Mouse (Mus musculus) left cerebral cortex, adult 18-20 months (tissue): ENCODE measurements around the gene Top2b. TPM values are rescaled to one million over a fixed set of nuclear protein-coding genes. Genes with fewer than 3 reads are reported as not detected.

Experiments used
- DNase-seq, 2 experiments: peaks; one replicate each; pipeline ENCODE4 v3.0.0; 2021 to 2022; ENCODE audit warnings: low spot score in 2 of 2, mixed read lengths in 1 of 2
- total RNA-seq, 2 experiments: library from RNA; stranded (reverse); gene quantifications; 2 replicates each; pipeline ENCODE4 v1.2.3; 2021

Gene Top2b
- total RNA-seq, 2 experiments from 2014 or later = 87.8 to 92.1 TPM

DNA sequence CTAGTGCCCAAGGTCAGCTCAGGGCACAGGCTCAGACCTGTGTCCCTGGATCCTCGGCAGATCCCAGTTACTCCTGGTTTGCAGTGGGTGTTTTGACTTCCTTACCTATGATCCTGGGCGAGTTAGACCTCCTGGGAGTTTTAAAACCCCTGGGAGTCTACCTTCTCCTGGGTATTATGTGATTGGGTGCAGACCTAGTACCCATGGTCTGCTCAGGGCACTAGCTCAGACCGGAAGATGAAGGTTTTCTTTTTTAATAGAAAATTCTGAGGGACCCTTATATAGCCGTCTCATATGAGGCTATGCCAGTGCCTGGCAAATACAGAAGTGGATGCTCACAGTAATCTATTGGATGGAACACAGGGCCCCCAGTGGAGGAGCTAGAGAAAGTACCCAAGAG is 40.2 kb downstream of the Top2b start:
- no peak for DNase-seq

DNA sequence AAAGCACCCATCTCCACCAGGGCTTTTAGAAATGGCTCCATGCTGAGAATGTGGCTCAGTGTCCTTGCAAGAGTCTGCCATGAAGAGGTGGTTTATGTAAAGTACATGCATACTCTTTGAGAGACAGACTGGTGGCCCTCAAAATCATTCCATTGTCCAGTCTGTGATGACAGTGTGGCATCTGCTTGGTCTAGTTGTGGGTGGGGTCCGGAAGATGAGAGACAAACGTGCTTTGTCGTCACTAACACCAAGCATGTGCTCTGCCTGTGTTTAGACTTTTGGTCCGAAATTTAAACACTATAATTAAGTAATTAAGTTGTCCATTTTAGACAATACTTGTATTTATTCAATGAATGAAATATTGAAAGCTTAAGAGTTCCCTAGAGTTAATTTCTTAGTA is 49.2 kb downstream of the Top2b start:
- no peak for DNase-seq

DNA sequence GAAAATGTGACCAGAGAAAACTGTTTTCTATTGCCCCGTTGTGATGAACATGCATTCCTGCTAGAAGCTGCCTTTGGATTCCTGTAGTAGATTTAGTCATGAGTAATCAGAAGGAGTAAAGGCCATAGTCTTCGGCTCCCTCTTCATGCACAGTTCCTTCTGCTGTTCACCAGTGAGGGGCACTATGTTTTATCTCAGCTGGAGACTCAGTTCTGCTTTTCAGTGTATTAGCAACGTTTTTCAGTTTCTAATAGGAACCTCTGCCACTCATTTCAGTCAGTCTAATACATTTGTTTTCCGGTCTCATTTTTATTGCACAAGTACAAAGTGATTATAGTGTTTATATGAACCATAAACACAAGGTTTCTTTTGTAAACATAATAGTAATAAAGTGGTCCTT is 62.6 kb downstream of the Top2b start:
- DNase-seq = no peak

DNA sequence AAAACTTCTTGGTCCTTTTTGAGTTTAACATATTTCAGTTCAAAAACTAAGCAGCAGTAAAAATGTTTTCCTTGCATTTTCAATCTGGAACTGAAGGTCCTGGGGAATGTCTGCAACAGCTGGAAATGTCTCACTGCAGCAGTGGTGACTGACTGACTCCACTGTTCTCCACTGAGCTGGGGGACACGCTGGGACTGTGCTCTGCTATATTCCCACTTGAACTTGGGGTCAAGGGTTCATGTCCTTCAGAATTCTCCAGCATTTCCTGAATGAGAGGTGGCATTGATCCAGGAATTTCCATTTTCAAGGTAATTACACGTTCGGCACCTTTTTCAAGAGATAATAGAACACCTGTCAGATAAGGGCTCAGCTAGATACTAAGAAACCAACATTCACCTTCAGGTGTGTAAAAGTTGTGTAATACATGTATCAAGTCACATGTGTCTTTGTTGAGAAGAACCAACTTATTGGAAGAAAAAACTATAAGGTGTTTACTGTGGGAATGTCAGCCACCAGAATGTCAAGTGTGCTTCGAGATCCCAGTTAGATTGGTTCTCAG is 67.0 kb downstream of the Top2b start:
- no peak for DNase-seq

DNA sequence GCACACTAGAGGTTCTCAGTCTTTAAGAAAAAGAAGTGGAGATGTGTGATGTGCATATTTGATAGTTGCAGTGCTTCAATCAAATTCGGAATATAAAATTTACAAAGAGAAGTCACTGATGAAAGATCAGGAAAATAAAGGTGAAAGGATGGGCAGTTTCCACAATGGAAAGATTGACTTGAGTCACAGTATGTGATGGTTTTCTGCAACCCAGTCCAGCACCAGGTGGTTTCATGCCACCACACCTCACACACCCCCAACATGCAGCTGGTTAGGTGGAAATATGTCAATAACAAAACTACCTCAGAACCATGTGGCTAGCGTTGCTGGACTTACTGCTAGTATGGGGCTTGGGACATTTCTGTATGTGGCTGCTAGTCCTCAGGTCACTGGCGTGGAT is 67.6 kb downstream of the Top2b start:
- DNase-seq = no peak

DNA sequence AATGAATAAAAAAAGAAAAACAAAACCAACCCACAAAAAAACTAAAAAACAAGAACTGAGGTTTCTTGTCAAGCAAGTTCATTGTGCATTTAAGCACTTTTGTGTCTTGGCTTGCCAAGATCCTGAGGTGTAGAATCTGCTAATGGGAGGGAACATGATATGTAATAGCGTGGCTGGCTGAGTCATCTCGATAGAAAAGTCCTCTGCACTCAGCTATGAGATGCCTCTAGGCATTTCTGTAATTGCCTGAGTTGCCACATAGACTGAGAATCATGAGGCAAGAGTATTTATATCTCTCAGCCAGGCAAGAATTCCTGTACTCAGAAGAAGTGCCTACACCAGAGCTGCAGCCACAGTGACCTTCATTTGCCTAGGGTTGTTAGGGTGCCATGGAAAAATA is 68.2 kb downstream of the Top2b start:
- peak; percentile 22 to 39 for DNase-seq

DNA sequence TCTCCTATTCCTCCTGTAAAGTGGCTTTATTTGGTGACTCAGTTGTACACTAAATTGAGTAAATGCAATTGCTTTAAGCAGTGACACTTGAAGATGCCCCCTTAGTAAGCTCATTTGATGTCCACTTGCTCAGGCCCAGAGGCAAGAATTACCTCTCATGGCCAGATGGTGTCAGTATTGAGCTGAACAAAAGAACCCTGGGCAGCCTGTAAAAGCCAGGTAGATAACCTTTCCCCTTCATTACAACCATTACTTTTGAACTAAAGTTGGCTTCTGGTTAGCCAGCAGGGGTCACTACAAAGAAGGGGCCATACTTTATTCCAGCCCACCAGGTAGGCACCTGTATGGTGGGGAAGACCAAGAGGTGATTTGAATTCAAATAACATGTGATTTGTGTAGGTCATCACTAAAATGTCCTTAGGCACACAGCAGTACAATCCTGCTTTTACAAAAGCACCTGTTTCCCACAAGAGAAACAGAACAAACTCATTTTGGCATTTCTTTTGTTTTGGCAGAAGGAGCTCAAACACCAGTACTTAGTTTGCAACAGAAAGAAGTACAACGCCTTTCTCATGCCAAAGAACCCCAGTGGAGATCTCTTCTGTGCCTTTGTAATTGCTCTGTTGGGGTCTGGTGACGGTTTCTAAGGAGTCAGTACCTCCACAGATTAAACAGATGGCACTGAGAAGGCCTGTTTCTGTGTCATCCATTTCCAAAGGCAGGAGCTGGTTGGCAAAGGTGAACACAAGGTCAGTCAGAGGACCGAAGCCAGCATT is 69.6 kb downstream of the Top2b start:
- peak; percentile 55 to 61 for DNase-seq

DNA sequence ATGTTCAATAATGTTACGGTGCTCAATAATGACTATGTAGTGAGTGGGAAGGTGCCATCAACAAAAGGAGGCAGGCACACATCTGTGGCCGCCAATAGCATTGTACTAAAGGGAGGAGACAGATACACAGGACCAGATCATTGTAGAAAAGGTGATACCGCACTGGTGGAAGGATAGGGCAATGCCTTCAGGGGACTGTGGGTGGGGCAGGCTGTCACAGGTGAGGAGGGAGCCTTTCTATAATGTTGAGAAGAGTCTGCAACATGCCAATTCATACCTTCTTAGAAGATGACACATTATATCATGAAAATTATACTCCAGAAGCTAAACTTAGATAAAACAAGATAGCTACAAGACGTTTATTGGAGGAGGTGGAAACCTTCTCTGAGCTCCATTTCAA is 72.4 kb downstream of the Top2b start:
- no peak for DNase-seq

DNA sequence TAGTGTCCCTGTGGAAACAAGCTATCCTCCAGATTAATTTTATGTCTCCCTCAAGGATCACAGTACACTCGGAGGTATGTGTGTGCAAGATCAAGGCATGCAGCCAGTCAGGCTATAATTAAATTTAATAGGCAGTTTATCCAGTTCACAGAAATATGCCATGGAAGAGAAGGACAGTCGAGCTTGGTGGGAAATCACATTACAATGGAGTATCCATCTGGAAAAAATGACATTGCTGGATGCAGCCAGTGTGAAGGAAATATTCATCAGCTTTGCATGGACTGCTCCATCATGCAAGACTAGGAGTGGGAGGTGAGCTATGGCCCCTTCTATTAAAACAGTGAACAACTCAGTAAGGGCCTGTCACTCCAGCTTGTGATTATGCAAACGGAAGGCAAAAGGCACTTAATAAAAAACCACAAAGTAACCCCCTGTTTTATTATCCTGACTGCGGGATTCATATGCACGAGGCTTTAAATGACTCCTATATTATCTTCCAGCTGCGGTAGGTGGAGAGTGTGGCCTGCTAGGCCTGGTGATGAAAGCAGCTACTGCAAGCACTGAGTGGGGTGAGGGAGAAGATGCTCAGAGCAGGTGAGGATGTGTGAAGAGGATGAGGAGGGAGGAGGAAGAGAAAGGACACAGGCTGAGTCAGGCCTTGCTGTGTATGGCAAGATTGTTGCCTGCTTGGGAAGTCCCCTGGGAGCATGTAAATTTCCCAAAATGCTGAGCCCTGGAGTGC is 74.6 kb downstream of the Top2b start:
- no peak for DNase-seq

DNA sequence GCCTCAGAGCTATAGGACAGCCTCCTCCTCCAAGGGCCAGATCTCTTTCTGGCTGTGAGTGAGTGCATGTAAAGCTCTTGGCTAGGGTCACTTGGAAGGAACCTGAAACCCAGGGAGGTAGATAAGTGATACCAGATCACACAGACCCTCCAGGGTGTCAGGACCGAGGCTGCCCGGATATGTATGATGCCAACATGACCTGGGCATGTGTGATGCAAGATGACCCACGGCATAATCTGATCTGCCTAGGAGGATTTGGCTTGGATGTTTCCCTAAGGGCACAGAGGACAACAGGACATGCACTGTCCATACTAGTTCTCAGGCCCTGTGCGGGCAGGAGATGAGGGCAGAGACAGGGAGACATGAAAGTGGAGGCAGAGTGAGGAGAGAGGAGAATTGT is 79.9 kb downstream of the Top2b start:
- DNase-seq = no peak

DNA sequence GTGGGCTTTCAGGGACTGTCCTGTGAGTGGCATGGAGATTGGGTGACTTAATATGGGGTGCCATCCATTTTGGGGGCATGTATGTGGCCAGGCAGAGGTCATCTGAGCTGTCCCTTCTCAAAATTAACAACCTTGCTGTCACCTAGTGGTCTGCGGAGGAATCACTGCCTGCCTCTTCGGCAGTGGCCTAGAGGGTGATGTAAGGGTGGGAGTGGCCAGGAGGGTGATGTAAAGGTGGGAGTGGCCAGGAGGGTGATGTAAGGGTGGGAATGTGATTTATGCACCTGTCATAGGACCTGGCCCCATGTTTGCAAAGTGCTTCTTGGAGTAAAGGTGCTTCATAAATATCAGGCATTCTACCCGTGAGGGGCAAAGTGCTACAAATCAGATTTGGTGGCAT is 82.6 kb downstream of the Top2b start:
- DNase-seq = no peak

DNA sequence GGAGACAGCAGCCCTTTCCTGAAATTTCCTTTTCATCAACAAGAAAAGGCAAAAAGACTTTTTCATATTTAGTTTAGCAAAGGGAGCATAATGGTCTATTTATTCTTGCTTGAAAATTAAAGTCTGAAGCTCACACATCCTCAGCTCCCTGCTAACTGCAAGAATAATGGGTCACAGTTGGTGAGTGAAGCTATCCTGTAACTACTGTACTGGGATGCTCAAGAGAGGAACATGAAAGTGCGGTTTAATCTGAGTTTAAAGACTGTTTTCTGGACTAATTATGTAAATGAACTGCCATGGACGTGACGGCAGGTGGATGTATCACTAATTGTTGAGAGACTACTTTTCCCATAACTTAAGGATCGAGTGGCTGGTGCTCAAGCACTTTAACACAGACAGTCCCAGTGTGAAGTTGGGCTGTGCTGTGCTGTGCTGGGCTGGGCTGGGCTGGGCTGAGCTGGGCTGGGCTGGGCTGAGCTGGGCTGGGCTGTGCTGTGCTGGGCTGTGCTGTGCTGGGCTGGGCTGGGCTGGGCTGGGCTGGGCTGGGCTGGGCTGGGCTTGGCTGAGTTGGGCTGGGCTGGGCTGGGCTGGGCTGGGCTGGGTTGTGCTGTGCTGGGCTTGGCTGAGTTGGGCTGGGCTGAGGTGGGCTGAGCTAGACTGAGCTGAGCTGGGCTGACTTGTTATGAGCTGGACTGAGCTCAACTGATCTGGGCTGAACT is 83.4 kb downstream of the Top2b start:
- DNase-seq = no peak

DNA sequence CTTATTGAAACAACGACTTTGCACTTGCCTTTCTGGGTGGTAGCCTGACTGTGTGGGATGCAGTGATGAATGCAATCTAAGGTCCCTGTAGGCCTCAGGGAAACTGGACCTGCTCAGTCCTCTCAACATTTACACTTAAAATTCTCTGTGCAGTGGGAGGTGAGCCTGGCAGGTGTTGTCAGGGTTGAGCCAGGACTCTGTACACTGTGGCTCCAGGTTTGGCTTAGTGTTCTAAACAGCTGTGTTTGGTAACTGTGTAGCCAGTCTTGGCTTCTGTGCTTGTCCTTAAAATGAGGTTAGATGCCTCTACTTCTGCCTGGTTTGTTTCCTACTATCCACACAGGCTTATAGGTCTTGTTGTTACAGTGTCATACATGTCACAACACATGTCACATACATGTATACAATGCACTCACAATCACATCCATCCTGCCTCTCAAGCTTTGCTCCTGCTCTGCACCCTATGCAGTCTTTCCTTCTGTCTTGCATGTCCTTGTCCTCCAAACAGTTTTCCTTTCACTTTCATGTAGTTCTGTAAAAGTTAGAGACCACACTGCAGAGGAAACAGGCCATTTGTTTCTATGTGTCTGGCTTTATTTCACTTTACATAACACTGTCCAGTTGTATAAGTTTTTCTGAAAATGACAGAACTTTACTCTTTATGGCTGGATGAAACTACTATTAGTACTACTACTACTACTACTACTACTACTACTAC is 113.8 kb downstream of the Top2b start:
- no peak for DNase-seq

DNA sequence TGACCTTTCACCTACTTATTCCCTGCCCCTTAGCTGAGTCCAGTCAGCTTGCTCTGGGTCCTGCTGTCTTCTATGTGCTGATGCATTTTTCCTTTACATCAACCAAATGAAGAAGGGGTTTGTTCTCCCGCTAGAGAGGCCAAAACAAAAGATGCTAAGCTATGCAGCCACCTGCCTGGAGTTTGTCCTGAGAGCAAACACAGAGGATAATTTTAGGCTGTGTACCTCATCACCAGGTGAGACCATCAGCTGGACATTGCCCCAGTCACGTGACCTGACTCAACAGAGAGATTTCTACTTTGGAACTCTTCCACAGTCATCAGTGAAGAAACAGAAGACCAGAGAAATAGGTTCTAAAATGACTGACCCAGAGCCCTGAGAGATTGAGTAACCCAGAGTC is 114.5 kb downstream of the Top2b start:
- no peak for DNase-seq

DNA sequence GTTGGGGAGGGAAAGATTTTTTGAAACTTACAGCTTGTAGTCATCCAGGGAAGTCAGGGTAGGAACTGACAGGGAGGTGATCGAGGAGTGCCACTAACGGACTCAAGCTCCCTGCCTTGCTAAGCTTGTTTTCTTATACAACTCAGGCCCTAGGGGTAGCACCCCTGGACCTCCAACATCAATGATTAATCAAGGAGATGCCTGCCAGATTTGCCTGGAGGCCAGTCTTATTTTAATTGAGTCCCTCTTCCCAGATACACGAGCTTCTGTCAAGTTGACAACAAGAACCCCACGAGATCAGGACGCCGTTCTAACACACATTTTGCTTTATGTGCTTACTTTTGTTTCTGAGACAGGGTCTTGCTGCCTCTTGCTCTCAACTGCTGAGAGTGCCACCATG is 115.6 kb downstream of the Top2b start:
- no peak for DNase-seq

DNA sequence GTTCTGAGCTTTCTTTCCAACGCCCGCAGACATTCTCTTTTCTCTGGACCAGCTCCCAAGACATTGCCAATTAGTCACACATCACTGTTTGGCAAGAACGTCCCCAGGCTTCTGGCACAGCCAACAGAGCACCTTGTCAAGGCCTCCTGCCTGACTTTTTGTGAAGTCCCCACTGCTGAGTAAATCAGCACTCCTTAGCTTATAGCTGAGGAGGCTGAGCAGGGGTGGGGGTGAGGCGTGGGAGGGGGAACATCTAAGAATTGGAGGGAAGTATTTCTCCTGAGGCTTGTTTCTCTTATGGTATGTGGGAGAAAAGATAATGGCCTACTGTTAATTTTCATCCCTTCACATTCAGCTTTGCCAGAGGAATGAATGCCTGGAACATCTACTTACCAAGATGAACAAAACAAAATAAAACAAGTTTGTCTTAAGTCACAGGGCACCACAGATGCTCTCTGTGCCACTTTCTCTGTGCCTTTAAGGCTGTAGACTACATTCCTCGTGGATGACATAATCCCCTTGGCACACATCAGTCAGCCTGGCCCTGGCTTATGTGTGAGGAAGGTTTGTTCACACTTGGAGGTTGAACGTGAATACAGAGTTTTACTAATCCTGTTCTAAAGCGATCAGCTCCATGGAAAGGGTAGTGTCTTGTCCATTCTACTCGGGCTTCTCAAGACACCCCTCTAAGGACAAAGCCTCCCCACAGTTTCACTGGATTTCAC is 118.8 kb downstream of the Top2b start:
- DNase-seq = no peak
